Mouse (Mus musculus): ENCODE results near the gene Rbm4.

DNA sequence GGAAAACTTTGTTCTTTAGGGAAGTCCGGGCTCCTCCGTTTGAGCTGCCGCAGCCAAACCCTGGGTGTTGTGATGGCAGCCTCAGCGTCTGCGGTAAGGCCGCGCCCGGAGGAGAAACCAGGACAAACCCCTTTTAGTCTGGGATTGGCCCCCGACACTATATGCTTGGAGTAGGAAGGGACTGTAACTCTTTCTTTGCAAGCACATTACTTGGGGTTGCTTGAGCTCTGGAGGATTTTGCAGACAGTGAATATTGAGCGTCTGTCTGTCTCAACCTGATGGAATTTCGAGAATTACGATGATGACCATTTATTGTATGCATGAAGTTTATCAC is 18.2 kb upstream of the Rbm4 start:
- TF ChIP-seq EP300 (optimal IDR thresholded peaks at IDR 0.05) (no peak), CTCF (IDR thresholded peaks at IDR 0.05; ENCODE audit: low read depth) (no peak)

All from stomach, postnatal 0 days (tissue).